In genomic region chr9:15279139-15279648, GRCm38 (mm10) we compare ENCODE assay signal across 7 mouse cellular contexts. TPM values are rescaled to one million over a fixed set of nuclear protein-coding genes. Genes with fewer than 3 reads are reported as not detected.
DNase-seq lines count a peak whose midpoint lies in the region; ATAC-seq and TF ChIP-seq lines count a peak whose summit lies in the region.

No protein-coding gene starts in this region.

- WGBS in neural tube, embryonic 11.5 days, result 10% methylated on average over 18 of the region's 19 CpGs
- WGBS in forebrain, embryonic 12.5 days, result 9% methylated on average over 19 of the region's 19 CpGs
- 8% methylated on average over 19 of the region's 19 CpGs for WGBS in limb, embryonic 15.5 days
- 9% methylated on average over 19 of the region's 19 CpGs for WGBS in stomach, postnatal 0 days

- H3K36me3 ChIP-seq in neural tube, embryonic 11.5 days (ENCODE audit: control insufficient read depth, insufficient read depth, low read length), result no peaks in the 10 kb centered on the region
- H3K36me3 ChIP-seq in forebrain, embryonic 12.5 days (replicated peaks), result peaks cover 15% of the 10 kb centered on the region
- peaks cover 29% of the 10 kb centered on the region for H3K36me3 ChIP-seq in limb, embryonic 15.5 days
- H3K36me3 ChIP-seq in stomach, postnatal 0 days (ENCODE audit: control insufficient read depth, insufficient read depth, low read length), result peaks cover 9% of the 10 kb centered on the region; the same call in 1 of the 2 replicates

- no peaks in the 10 kb centered on the region for H3K9me3 ChIP-seq in neural tube, embryonic 11.5 days (ENCODE audit: control insufficient read depth, low read length)
- H3K9me3 ChIP-seq in forebrain, embryonic 12.5 days, result no peaks in the 10 kb centered on the region
- H3K9me3 ChIP-seq in limb, embryonic 15.5 days, result no peaks in the 10 kb centered on the region
- no peaks in the 10 kb centered on the region for H3K9me3 ChIP-seq in stomach, postnatal 0 days (ENCODE audit: control insufficient read depth, low read length)

- no peak for DNase-seq in neural tube, embryonic 11.5 days (ENCODE audit: low spot score)
- no peak for DNase-seq in neural tube, embryonic 10.5 days (ENCODE audit: extremely low spot score, low spot score)
- DNase-seq in stomach, postnatal 0 days (ENCODE audit: low spot score), result no peak
- DNase-seq in layer of hippocampus, postnatal 10 days (ENCODE audit: low spot score in 2 of 2), result no peak
- DNase-seq in right cerebral cortex, adult 18-20 months, result no peak

- H3K4me1 ChIP-seq in neural tube, embryonic 11.5 days (ENCODE audit: control insufficient read depth, insufficient read depth, low read length), result peaks cover 9% of the 10 kb centered on the region; the same call in 1 of the 2 replicates
- peaks cover 25% of the 10 kb centered on the region for H3K4me1 ChIP-seq in forebrain, embryonic 12.5 days
- H3K4me1 ChIP-seq in limb, embryonic 15.5 days, result peaks cover 21% of the 10 kb centered on the region
- 0 out of 2 replicates have a peak, but pooled peaks cover 3% of the 10 kb centered on the region for H3K4me1 ChIP-seq in stomach, postnatal 0 days (replicated peaks; ENCODE audit: control insufficient read depth, insufficient read depth)

- no peak for TF ChIP-seq CTCF in stomach, postnatal 0 days (IDR thresholded peaks at IDR 0.05; ENCODE audit: low read depth)

- peak overlapping the region; percentile 91 for H3K9ac ChIP-seq in neural tube, embryonic 11.5 days (ENCODE audit: low read length)
- peak overlapping the region; percentile 98 for H3K9ac ChIP-seq in forebrain, embryonic 12.5 days
- H3K9ac ChIP-seq in limb, embryonic 15.5 days, result peak overlapping the region; percentile 89
- H3K9ac ChIP-seq in stomach, postnatal 0 days (ENCODE audit: low read length), result peak overlapping the region; percentile 96

- ATAC-seq in neural tube, embryonic 11.5 days (ENCODE audit: insufficient read depth, low FRiP score, low TSS enrichment), result no peak
- no peak for ATAC-seq in forebrain, embryonic 12.5 days (ENCODE audit: low FRiP score)
- ATAC-seq in limb, embryonic 15.5 days (ENCODE audit: insufficient number of reproducible peaks, low FRiP score, low TSS enrichment, low read depth), result peak; percentile 22; the same call in 1 of the 2 replicates
- no peak for ATAC-seq in stomach, postnatal 0 days (ENCODE audit: low FRiP score, low TSS enrichment)

- peak overlapping the region; percentile 61 for H3K27ac ChIP-seq in neural tube, embryonic 11.5 days (ENCODE audit: low read depth, low read length)
- peak overlapping the region; percentile 93 for H3K27ac ChIP-seq in forebrain, embryonic 12.5 days
- peak overlapping the region; percentile 89 for H3K27ac ChIP-seq in limb, embryonic 15.5 days
- peak overlapping the region; percentile 95 for H3K27ac ChIP-seq in stomach, postnatal 0 days (replicated peaks)

- TF ChIP-seq EP300 in stomach, postnatal 0 days (optimal IDR thresholded peaks at IDR 0.05), result no peak

- peak overlapping the region; percentile 65 for H3K4me2 ChIP-seq in neural tube, embryonic 11.5 days (ENCODE audit: low read depth)
- H3K4me2 ChIP-seq in forebrain, embryonic 12.5 days, result peak overlapping the region; percentile 80
- H3K4me2 ChIP-seq in limb, embryonic 15.5 days, result peak overlapping the region; percentile 55
- peak overlapping the region; percentile 78 for H3K4me2 ChIP-seq in stomach, postnatal 0 days (replicated peaks; ENCODE audit: low read depth)

- peak overlapping the region; percentile 77 for H3K4me3 ChIP-seq in neural tube, embryonic 11.5 days (ENCODE audit: low read depth, low read length)
- peak overlapping the region; percentile 96 for H3K4me3 ChIP-seq in forebrain, embryonic 12.5 days (replicated peaks)
- H3K4me3 ChIP-seq in limb, embryonic 15.5 days, result peak overlapping the region; percentile 85
- peak overlapping the region; percentile 92 for H3K4me3 ChIP-seq in stomach, postnatal 0 days (ENCODE audit: low read depth, low read length)

- no peaks in the 10 kb centered on the region for H3K27me3 ChIP-seq in neural tube, embryonic 11.5 days (ENCODE audit: control insufficient read depth, insufficient read depth, low read length)
- no peaks in the 10 kb centered on the region for H3K27me3 ChIP-seq in forebrain, embryonic 12.5 days
- H3K27me3 ChIP-seq in limb, embryonic 15.5 days, result no peaks in the 10 kb centered on the region
- H3K27me3 ChIP-seq in stomach, postnatal 0 days (ENCODE audit: control insufficient read depth, insufficient read depth, low read length), result no peaks in the 10 kb centered on the region

RNA-seq across cellular contexts. Expression of gene Med17, which starts 0.5 kb away (rescaled TPM):
- polyA plus RNA-seq in neural tube, embryonic 11.5 days (2014; fragmentation: Nextera tagmentation; extraction: Ambion mirVana), result 47.9 and 52.4 TPM in 2 replicates
- 44.6 and 49.1 TPM in 2 replicates for polyA plus RNA-seq in forebrain, embryonic 12.5 days (2016; fragmentation: Nextera tagmentation; extraction: Ambion mirVana)
- 29.9 and 32.7 TPM in 2 replicates for polyA plus RNA-seq in limb, embryonic 15.5 days (2015; fragmentation: Nextera tagmentation; extraction: Ambion mirVana)
- polyA plus RNA-seq in stomach, postnatal 0 days (2015; fragmentation: Nextera tagmentation; extraction: Ambion mirVana), result 18.5 and 20.0 TPM in 2 replicates
- 10 to 100 TPM; 29.5 to 33.3 TPM for total RNA-seq in layer of hippocampus, postnatal 10 days (2021)

RNA-seq across cellular contexts. Expression of gene Taf1d, which starts 26.8 kb away (rescaled TPM):
- polyA plus RNA-seq in neural tube, embryonic 11.5 days (2014; fragmentation: Nextera tagmentation; extraction: Ambion mirVana), result 59.7 and 61.1 TPM in 2 replicates
- 65.4 and 74.9 TPM in 2 replicates for polyA plus RNA-seq in forebrain, embryonic 12.5 days (2016; fragmentation: Nextera tagmentation; extraction: Ambion mirVana)
- polyA plus RNA-seq in limb, embryonic 15.5 days (2015; fragmentation: Nextera tagmentation; extraction: Ambion mirVana), result 56.7 and 68.4 TPM in 2 replicates
- 39.1 and 41.1 TPM in 2 replicates for polyA plus RNA-seq in stomach, postnatal 0 days (2015; fragmentation: Nextera tagmentation; extraction: Ambion mirVana)
- total RNA-seq in layer of hippocampus, postnatal 10 days (2021), result 10 to 100 TPM; 41.4 to 42.6 TPM

RNA-seq across cellular contexts. Expression of gene 4931406C07Rik, which starts 27.1 kb away (rescaled TPM):
- 6.3 and 7.3 TPM in 2 replicates for polyA plus RNA-seq in neural tube, embryonic 11.5 days (2014; fragmentation: Nextera tagmentation; extraction: Ambion mirVana)
- 7.0 and 8.9 TPM in 2 replicates for polyA plus RNA-seq in forebrain, embryonic 12.5 days (2016; fragmentation: Nextera tagmentation; extraction: Ambion mirVana)
- polyA plus RNA-seq in limb, embryonic 15.5 days (2015; fragmentation: Nextera tagmentation; extraction: Ambion mirVana), result 8.0 and 10.1 TPM in 2 replicates
- 6.6 and 6.7 TPM in 2 replicates for polyA plus RNA-seq in stomach, postnatal 0 days (2015; fragmentation: Nextera tagmentation; extraction: Ambion mirVana)
- 10 to 100 TPM; 28.3 to 31.2 TPM for total RNA-seq in layer of hippocampus, postnatal 10 days (2021)

RNA-seq across cellular contexts. Expression of gene Vstm5, which starts 40.3 kb away (rescaled TPM):
- 2.9 and 3.0 TPM in 2 replicates for polyA plus RNA-seq in neural tube, embryonic 11.5 days (2014; fragmentation: Nextera tagmentation; extraction: Ambion mirVana)
- polyA plus RNA-seq in forebrain, embryonic 12.5 days (2016; fragmentation: Nextera tagmentation; extraction: Ambion mirVana), result 1.1 and 2.5 TPM in 2 replicates
- polyA plus RNA-seq in limb, embryonic 15.5 days (2015; fragmentation: Nextera tagmentation; extraction: Ambion mirVana), result 10.7 and 12.5 TPM in 2 replicates
- 19.5 and 20.4 TPM in 2 replicates for polyA plus RNA-seq in stomach, postnatal 0 days (2015; fragmentation: Nextera tagmentation; extraction: Ambion mirVana)
- total RNA-seq in layer of hippocampus, postnatal 10 days (2021), result 1 to 10 TPM; 7.0 to 7.2 TPM
